Mouse (Mus musculus): Measurements from ENCODE around the gene Rb1. TPM values are rescaled to one million over a fixed set of nuclear protein-coding genes. Genes with fewer than 3 reads are reported as not detected.

Rb1 gene
- polyA plus RNA-seq, 1 experiment from 2014 or later = 29.2 TPM

DNA sequence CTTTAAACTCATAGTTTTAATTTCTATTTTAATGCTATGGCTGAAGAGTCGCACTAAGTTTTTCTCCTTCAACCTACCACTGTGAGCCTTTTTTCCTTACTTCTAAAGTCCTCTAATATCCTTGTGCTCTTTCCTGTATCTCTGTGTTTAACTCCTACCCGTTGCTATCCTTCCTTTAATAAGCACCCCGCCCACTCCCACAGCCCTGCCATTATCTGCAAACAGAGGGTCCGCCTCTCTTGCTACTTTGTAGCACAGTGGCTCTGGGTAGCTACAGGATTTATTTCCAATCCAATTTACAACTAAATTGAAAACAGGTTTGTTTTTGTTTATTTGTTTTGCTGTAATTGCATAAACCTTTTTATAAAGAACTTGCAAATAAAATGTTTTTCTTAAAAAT, 23.8 kb downstream of the Rb1 start:
- ATAC-seq (ENCODE audit: low FRiP score) (no peak), DNase-seq (ENCODE audit: low spot score) (no peak)
- H3K9me3 ChIP-seq (ENCODE audit: control insufficient read depth, low read length) = no peaks in the 10 kb centered on the region
- no peaks in the 10 kb centered on the region for H3K27me3 ChIP-seq (ENCODE audit: control insufficient read depth, insufficient read depth, low read length)
- H3K4me1 ChIP-seq (replicated peaks; ENCODE audit: control insufficient read depth, insufficient read depth, low read length) = no peaks in the 10 kb centered on the region
- no peak overlapping the region for H3K4me3 ChIP-seq (replicated peaks; ENCODE audit: low read length)
- 76% methylated on average over 4 of the region's 4 CpGs for WGBS
- no peak overlapping the region for H3K9ac ChIP-seq
- H3K36me3 ChIP-seq (replicated peaks; ENCODE audit: control insufficient read depth, insufficient read depth) = no peaks in the 10 kb centered on the region
- H3K27ac ChIP-seq = no peak overlapping the region
- H3K4me2 ChIP-seq (replicated peaks) = no peak overlapping the region

- 75% methylated on average over 2 of the region's 2 CpGs for WGBS
- H3K4me3 ChIP-seq (replicated peaks; ENCODE audit: low read length) = no peak overlapping the region
Observed at GRCm38 (mm10) chr14:73295512-73295911, 30.1 kb downstream of the Rb1 start.

DNA sequence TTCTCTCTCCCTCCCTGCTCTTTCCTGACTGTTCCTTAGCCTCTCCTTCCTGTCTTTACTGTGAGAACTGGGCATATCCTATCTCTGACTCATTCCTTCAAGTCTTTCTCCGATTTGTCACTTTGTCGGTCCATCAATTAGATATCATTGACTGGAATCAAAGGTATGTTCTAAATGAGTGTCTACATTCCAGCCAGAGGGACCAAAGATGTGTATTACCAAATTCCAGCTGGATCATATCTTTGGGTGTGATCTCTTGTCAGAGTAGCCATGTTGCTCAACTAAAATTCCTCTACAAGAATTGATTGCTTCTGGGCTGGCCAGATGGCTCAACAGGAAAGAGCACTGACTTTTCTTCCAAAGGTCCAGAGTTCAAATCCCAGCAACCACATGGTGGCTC, 32.0 kb downstream of the Rb1 start:
- DNase-seq (ENCODE audit: low spot score) (no peak), ATAC-seq (ENCODE audit: low FRiP score) (no peak)
- H3K9me3 ChIP-seq (ENCODE audit: control insufficient read depth, low read length) = no peaks in the 10 kb centered on the region
- 93% methylated on average over 2 of the region's 2 CpGs for WGBS
- H3K9ac ChIP-seq = no peak overlapping the region
- no peak overlapping the region for H3K4me3 ChIP-seq (replicated peaks; ENCODE audit: low read length)
- no peaks in the 10 kb centered on the region for H3K27me3 ChIP-seq (ENCODE audit: control insufficient read depth, insufficient read depth, low read length)
- peaks cover 8% of the 10 kb centered on the region for H3K36me3 ChIP-seq (replicated peaks; ENCODE audit: control insufficient read depth, insufficient read depth)
- H3K4me1 ChIP-seq (replicated peaks; ENCODE audit: control insufficient read depth, insufficient read depth, low read length) = no peaks in the 10 kb centered on the region
- H3K27ac ChIP-seq = no peak overlapping the region
- H3K4me2 ChIP-seq (replicated peaks) = no peak overlapping the region

More at GRCm38 (mm10) chr14:73295512-73295911, 30.1 kb downstream of the Rb1 start:
- Histone ChIP-seq H3K4me2 (replicated peaks) (no peak overlapping the region), H3K4me1 (replicated peaks; ENCODE audit: control insufficient read depth, insufficient read depth, low read length) (no peaks in the 10 kb centered on the region), H3K27ac (no peak overlapping the region), H3K9me3 (ENCODE audit: control insufficient read depth, low read length) (no peaks in the 10 kb centered on the region), H3K27me3 (ENCODE audit: control insufficient read depth, insufficient read depth, low read length) (no peaks in the 10 kb centered on the region), H3K36me3 (replicated peaks; ENCODE audit: control insufficient read depth, insufficient read depth) (peaks cover 2% of the 10 kb centered on the region), H3K9ac (no peak overlapping the region)
- no peak for ATAC-seq (ENCODE audit: low FRiP score)
- DNase-seq (ENCODE audit: low spot score) = no peak

DNA sequence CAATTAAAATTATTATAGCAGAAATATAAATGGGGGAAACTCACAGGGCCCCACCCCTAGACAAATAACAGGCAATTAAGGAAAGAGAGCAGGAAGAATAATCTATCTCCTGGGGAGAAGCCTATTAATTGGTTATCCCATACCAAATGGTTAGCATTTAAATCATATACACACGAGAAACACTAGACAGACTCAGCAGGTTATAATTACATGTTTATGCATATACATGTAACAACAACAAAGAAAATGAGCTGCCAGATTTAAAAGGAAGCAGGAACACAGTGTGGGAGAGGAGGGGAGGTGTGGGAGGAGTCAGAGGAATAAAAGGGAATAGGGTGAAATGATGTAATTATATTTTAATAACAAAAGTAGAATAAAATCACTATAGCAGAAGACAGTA, 33.2 kb downstream of the Rb1 start:
- Histone ChIP-seq H3K4me2 (replicated peaks) (no peak overlapping the region), H3K36me3 (replicated peaks; ENCODE audit: control insufficient read depth, insufficient read depth) (peaks cover 12% of the 10 kb centered on the region), H3K27ac (no peak overlapping the region), H3K9me3 (ENCODE audit: control insufficient read depth, low read length) (no peaks in the 10 kb centered on the region), H3K4me1 (replicated peaks; ENCODE audit: control insufficient read depth, insufficient read depth, low read length) (no peaks in the 10 kb centered on the region), H3K27me3 (ENCODE audit: control insufficient read depth, insufficient read depth, low read length) (no peaks in the 10 kb centered on the region), H3K4me3 (replicated peaks; ENCODE audit: low read length) (no peak overlapping the region), H3K9ac (no peak overlapping the region)
- no peak for ATAC-seq (ENCODE audit: low FRiP score)
- no peak for DNase-seq (ENCODE audit: low spot score)
- WGBS = 50% methylated on average over 1 of the region's 1 CpGs

- Histone ChIP-seq H3K4me2 (replicated peaks) (no peak overlapping the region), H3K36me3 (replicated peaks; ENCODE audit: control insufficient read depth, insufficient read depth) (peaks cover 16% of the 10 kb centered on the region; the same call in 1 of the 2 replicates), H3K4me1 (replicated peaks; ENCODE audit: control insufficient read depth, insufficient read depth, low read length) (no peaks in the 10 kb centered on the region), H3K27me3 (ENCODE audit: control insufficient read depth, insufficient read depth, low read length) (no peaks in the 10 kb centered on the region), H3K4me3 (replicated peaks; ENCODE audit: low read length) (no peak overlapping the region), H3K9ac (no peak overlapping the region), H3K27ac (no peak overlapping the region), H3K9me3 (ENCODE audit: control insufficient read depth, low read length) (no peaks in the 10 kb centered on the region)
- no peak for DNase-seq (ENCODE audit: low spot score)
- no peak for ATAC-seq (ENCODE audit: low FRiP score)
- 93% methylated on average over 2 of the region's 2 CpGs for WGBS
Observed at GRCm38 (mm10) chr14:73289915-73290314, 35.7 kb downstream of the Rb1 start.

DNA sequence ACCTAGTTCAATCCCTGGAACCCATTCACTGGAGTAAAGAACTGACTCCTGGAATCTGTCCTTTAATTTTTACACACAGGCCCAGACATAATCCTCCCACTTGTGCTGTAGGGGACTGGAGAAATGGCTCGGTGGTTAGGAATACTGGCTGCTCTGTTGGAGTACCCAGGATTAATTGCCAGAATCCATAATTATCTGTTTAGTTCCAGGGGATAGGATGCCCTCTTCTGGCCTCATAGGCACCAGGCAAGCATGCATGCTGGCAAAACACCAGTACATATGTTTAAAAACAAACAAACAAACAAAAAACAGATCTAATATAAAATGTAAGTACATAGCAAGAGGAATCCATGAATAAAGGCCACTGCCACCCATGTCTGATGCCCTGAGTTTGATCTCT, 44.6 kb downstream of the Rb1 start:
- Histone ChIP-seq H3K9me3 (ENCODE audit: control insufficient read depth, low read length) (no peaks in the 10 kb centered on the region), H3K36me3 (replicated peaks; ENCODE audit: control insufficient read depth, insufficient read depth) (peaks cover 31% of the 10 kb centered on the region), H3K27ac (no peak overlapping the region), H3K27me3 (ENCODE audit: control insufficient read depth, insufficient read depth, low read length) (no peaks in the 10 kb centered on the region), H3K4me1 (replicated peaks; ENCODE audit: control insufficient read depth, insufficient read depth, low read length) (no peaks in the 10 kb centered on the region), H3K9ac (no peak overlapping the region), H3K4me3 (replicated peaks; ENCODE audit: low read length) (no peak overlapping the region), H3K4me2 (replicated peaks) (no peak overlapping the region)
- DNase-seq (ENCODE audit: low spot score) (peak; percentile 42), ATAC-seq (ENCODE audit: low FRiP score) (no peak)
- whole genome bisulfite sequencing = 5% methylated on average over 1 of the region's 1 CpGs

GRCm38 (mm10) chr14:73279096-73279495, 46.5 kb downstream of the Rb1 start:
- 84% methylated on average over 6 of the region's 6 CpGs for WGBS
- H3K36me3 ChIP-seq (replicated peaks; ENCODE audit: control insufficient read depth, insufficient read depth) = peaks cover 36% of the 10 kb centered on the region
- H3K9me3 ChIP-seq (ENCODE audit: control insufficient read depth, low read length) = no peaks in the 10 kb centered on the region
- no peak overlapping the region for H3K4me2 ChIP-seq (replicated peaks)
- H3K9ac ChIP-seq = no peak overlapping the region
- H3K27ac ChIP-seq = no peak overlapping the region
- no peaks in the 10 kb centered on the region for H3K27me3 ChIP-seq (ENCODE audit: control insufficient read depth, insufficient read depth, low read length)
- no peaks in the 10 kb centered on the region for H3K4me1 ChIP-seq (replicated peaks; ENCODE audit: control insufficient read depth, insufficient read depth, low read length)
- DNase-seq (ENCODE audit: low spot score) (no peak), ATAC-seq (ENCODE audit: low FRiP score) (no peak)
- no peak overlapping the region for H3K4me3 ChIP-seq (replicated peaks; ENCODE audit: low read length)

- H3K9ac ChIP-seq = no peak overlapping the region
- H3K27me3 ChIP-seq (ENCODE audit: control insufficient read depth, insufficient read depth, low read length) = no peaks in the 10 kb centered on the region
- H3K36me3 ChIP-seq (replicated peaks; ENCODE audit: control insufficient read depth, insufficient read depth) = peaks cover 19% of the 10 kb centered on the region
- 27% methylated on average over 5 of the region's 5 CpGs for WGBS
- H3K4me2 ChIP-seq (replicated peaks) = no peak overlapping the region
- no peak overlapping the region for H3K27ac ChIP-seq
- no peak for ATAC-seq (ENCODE audit: low FRiP score)
- H3K9me3 ChIP-seq (ENCODE audit: control insufficient read depth, low read length) = no peaks in the 10 kb centered on the region
- no peak overlapping the region for H3K4me3 ChIP-seq (replicated peaks; ENCODE audit: low read length)
- no peaks in the 10 kb centered on the region for H3K4me1 ChIP-seq (replicated peaks; ENCODE audit: control insufficient read depth, insufficient read depth, low read length)
- DNase-seq (ENCODE audit: low spot score) = no peak
Observed at GRCm38 (mm10) chr14:73271807-73272206, 53.8 kb downstream of the Rb1 start.

GRCm38 (mm10) chr14:73266166-73266565, 59.5 kb downstream of the Rb1 start:
- DNase-seq (ENCODE audit: low spot score) = no peak
- Histone ChIP-seq H3K36me3 (replicated peaks; ENCODE audit: control insufficient read depth, insufficient read depth) (peaks cover 29% of the 10 kb centered on the region), H3K27ac (no peak overlapping the region), H3K9me3 (ENCODE audit: control insufficient read depth, low read length) (peaks cover 10% of the 10 kb centered on the region), H3K4me3 (replicated peaks; ENCODE audit: low read length) (no peak overlapping the region), H3K9ac (no peak overlapping the region), H3K4me2 (replicated peaks) (no peak overlapping the region), H3K4me1 (replicated peaks; ENCODE audit: control insufficient read depth, insufficient read depth, low read length) (no peaks in the 10 kb centered on the region), H3K27me3 (ENCODE audit: control insufficient read depth, insufficient read depth, low read length) (no peaks in the 10 kb centered on the region)
- WGBS = 88% methylated on average over 3 of the region's 3 CpGs
- no peak for ATAC-seq (ENCODE audit: low FRiP score)

- DNase-seq (ENCODE audit: low spot score) (no peak), ATAC-seq (ENCODE audit: low FRiP score) (no peak)
- Histone ChIP-seq H3K4me2 (replicated peaks) (no peak overlapping the region), H3K9ac (no peak overlapping the region), H3K9me3 (ENCODE audit: control insufficient read depth, low read length) (peaks cover 10% of the 10 kb centered on the region), H3K27ac (no peak overlapping the region), H3K4me3 (replicated peaks; ENCODE audit: low read length) (no peak overlapping the region), H3K4me1 (replicated peaks; ENCODE audit: control insufficient read depth, insufficient read depth, low read length) (no peaks in the 10 kb centered on the region), H3K36me3 (replicated peaks; ENCODE audit: control insufficient read depth, insufficient read depth) (peaks cover 31% of the 10 kb centered on the region), H3K27me3 (ENCODE audit: control insufficient read depth, insufficient read depth, low read length) (no peaks in the 10 kb centered on the region)
- WGBS = 95% methylated on average over 9 of the region's 9 CpGs
Observed at GRCm38 (mm10) chr14:73262210-73262609, 63.4 kb downstream of the Rb1 start.

Measured in hindbrain, embryonic 14.5 days (tissue).